Comparison of ENCODE assay signal across 9 mouse cellular contexts in the genomic region with DNA sequence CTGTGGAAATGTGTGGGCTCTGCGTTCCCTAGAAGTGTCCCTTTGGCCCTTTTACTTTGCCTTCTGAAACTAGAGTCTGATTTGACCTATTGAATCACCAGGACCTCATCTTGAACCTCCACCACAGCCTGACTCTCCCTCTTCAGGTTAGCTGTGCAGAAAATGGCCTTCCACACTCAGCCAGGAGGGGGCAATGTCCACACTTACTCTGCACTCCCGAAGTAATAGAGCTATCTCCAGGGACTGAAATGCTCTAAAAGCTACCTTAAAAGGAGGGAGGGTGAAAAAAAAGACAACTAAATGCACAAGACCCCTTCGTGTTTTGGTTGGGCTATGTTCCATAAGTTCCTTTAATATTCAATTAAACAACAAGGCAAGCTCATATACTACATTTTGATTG. TPM values are rescaled to one million over a fixed set of nuclear protein-coding genes. Genes with fewer than 3 reads are reported as not detected.
DNase-seq lines count a peak whose midpoint lies in the region; ATAC-seq lines count a peak whose summit lies in the region.
"Had no signal": no experiment of that assay in that cellular context is flagged by ENCODE, and none has a peak within 500 bp of the region (broad histone marks: within the 10 kb centered on the region; RNA-seq: fewer than 3 reads in every experiment).

No protein-coding gene starts in this region.

- peak; percentile 28 for DNase-seq in neural tube, embryonic 10.5 days (ENCODE audit: extremely low spot score, low spot score)
- peak; percentile 60 for DNase-seq in R1 (ENCODE audit: low read depth, low spot score)
- DNase-seq in embryo, embryonic 11.5 days (ENCODE audit: low read depth, low spot score) = peak; percentile 29
- DNase-seq in heart, postnatal 14 days = peak; percentile 60 to 81
- DNase-seq in limb, embryonic 10.5 days (ENCODE audit: low spot score) = peak; percentile 44
- DNase-seq in ovary, postnatal 36 days (ENCODE audit: low spot score) = peak; percentile 63

- H3K9me3 ChIP-seq in neural tube, embryonic 15.5 days (replicated peaks) = no peaks in the 10 kb centered on the region
- no peaks in the 10 kb centered on the region for H3K9me3 ChIP-seq in limb, embryonic 10.5 days (replicated peaks)
- H3K9me3 ChIP-seq: neural tube, embryonic 13.5 days had no signal

- ATAC-seq in neural tube, embryonic 15.5 days (ENCODE audit: low FRiP score) = no peak
- ATAC-seq in inflammation-experienced regulatory T-cells, adult 6 months = no peak

- H3K4me3 ChIP-seq in neural tube, embryonic 15.5 days (replicated peaks) = no peak overlapping the region
- no peak overlapping the region for H3K4me3 ChIP-seq in limb, embryonic 10.5 days
- H3K4me3 ChIP-seq: neural tube, embryonic 13.5 days had no signal

- H3K27me3 ChIP-seq in neural tube, embryonic 15.5 days (replicated peaks) = no peaks in the 10 kb centered on the region
- no peaks in the 10 kb centered on the region for H3K27me3 ChIP-seq in limb, embryonic 10.5 days (ENCODE audit: low read depth, poor library complexity, severe bottlenecking)
- H3K27me3 ChIP-seq: neural tube, embryonic 13.5 days had no signal

- 26% methylated on average over 3 of the region's 3 CpGs for WGBS in neural tube, embryonic 15.5 days
- WGBS in limb, embryonic 10.5 days = 26% methylated on average over 3 of the region's 3 CpGs

- intact Hi-C loops in heart, postnatal 14 days (cut with DNase I) = loop anchor here (1.0 kb wide), 1 partner anchor 92 kb away; no protein-coding TSS in a partner anchor

- H3K4me1 ChIP-seq in neural tube, embryonic 15.5 days = no peaks in the 10 kb centered on the region
- H3K4me1 ChIP-seq in limb, embryonic 10.5 days = no peaks in the 10 kb centered on the region
- H3K4me1 ChIP-seq: neural tube, embryonic 13.5 days had no signal

- no peak overlapping the region for H3K9ac ChIP-seq in neural tube, embryonic 15.5 days (replicated peaks)
- H3K9ac ChIP-seq: neural tube, embryonic 13.5 days had no signal

- peaks cover 36% of the 10 kb centered on the region for H3K36me3 ChIP-seq in neural tube, embryonic 15.5 days
- H3K36me3 ChIP-seq in limb, embryonic 10.5 days = peaks cover 39% of the 10 kb centered on the region

- H3K27ac ChIP-seq in neural tube, embryonic 15.5 days (replicated peaks) = no peak overlapping the region
- no peak overlapping the region for H3K27ac ChIP-seq in limb, embryonic 10.5 days
- H3K27ac ChIP-seq: neural tube, embryonic 13.5 days had no signal

- no peak overlapping the region for H3K4me2 ChIP-seq in neural tube, embryonic 15.5 days
- H3K4me2 ChIP-seq: neural tube, embryonic 13.5 days had no signal

RNA-seq across cellular contexts. Expression of gene Bnip1, which starts 13.9 kb away (rescaled TPM):
- polyA plus RNA-seq in neural tube, embryonic 15.5 days (2015; fragmentation: Nextera tagmentation; extraction: Ambion mirVana) = 54.5 and 57.7 TPM in 2 replicates
- 10 to 100 TPM; 27.0 to 32.0 TPM for total RNA-seq in heart, postnatal 14 days (2021)
- polyA plus RNA-seq in limb, embryonic 10.5 days (2016; fragmentation: Nextera tagmentation; extraction: Ambion mirVana) = 46.0 and 46.9 TPM in 2 replicates
- 10 to 100 TPM; 37.8 to 39.2 (median 38.1) TPM for polyA plus RNA-seq in inflammation-experienced regulatory T-cells, adult 6 months (2017; shearing (Covaris generic))

RNA-seq across cellular contexts. Expression of gene Nkx2-5, which starts 50.1 kb away (rescaled TPM):
- polyA plus RNA-seq in neural tube, embryonic 15.5 days (2015; fragmentation: Nextera tagmentation; extraction: Ambion mirVana) = 0.13 TPM in 1 of 2 replicates, not detected in the other
- total RNA-seq in heart, postnatal 14 days (2021) = 10 to 100 TPM; 78.9 to 80.4 TPM
- 0.10 and 0.14 TPM in 2 replicates for polyA plus RNA-seq in limb, embryonic 10.5 days (2016; fragmentation: Nextera tagmentation; extraction: Ambion mirVana)
- not detected for polyA plus RNA-seq in inflammation-experienced regulatory T-cells, adult 6 months (2017; shearing (Covaris generic))
